Mouse (Mus musculus): ENCODE results near the gene Mrpl45. TPM values are rescaled to one million over a fixed set of nuclear protein-coding genes. Genes with fewer than 3 reads are reported as not detected.
"Not testable (repeated sequence)": the region's sequence is repeated elsewhere in the genome, so short reads cannot be mapped to it uniquely, and the experiment has no call there.

The Mrpl45 gene
- polyA plus RNA-seq, 1 experiment from 2014 or later: 49.1 TPM

- WGBS: 90% methylated on average over 16 of the region's 16 CpGs
- Histone ChIP-seq H3K9ac (no peak overlapping the region), H3K9me3 (replicated peaks) (no peaks in the 10 kb centered on the region), H3K27ac (no peak overlapping the region), H3K27me3 (no peaks in the 10 kb centered on the region), H3K4me2 (no peak overlapping the region), H3K4me3 (no peak overlapping the region), H3K4me1 (peaks cover 8% of the 10 kb centered on the region), H3K36me3 (ENCODE audit: poor library complexity, severe bottlenecking) (no peaks in the 10 kb centered on the region)
- ATAC-seq: no peak
Observed at GRCm38 (mm10) chr11:97301406-97301805, 14.1 kb upstream of the Mrpl45 start.

GRCm38 (mm10) chr11:97302231-97302781 is 13.2 kb upstream of the Mrpl45 start:
- no peak overlapping the region; the same call in 1 of the 2 replicates for H3K27ac ChIP-seq
- 27% methylated on average over 7 of the region's 7 CpGs for WGBS

GRCm38 (mm10) chr11:97304631-97305030 is 10.9 kb upstream of the Mrpl45 start:
- Histone ChIP-seq H3K4me2 (no peak overlapping the region), H3K9ac (no peak overlapping the region), H3K27ac (no peak overlapping the region), H3K27me3 (no peaks in the 10 kb centered on the region), H3K36me3 (ENCODE audit: poor library complexity, severe bottlenecking) (no peaks in the 10 kb centered on the region), H3K4me1 (peaks cover 14% of the 10 kb centered on the region), H3K4me3 (no peak overlapping the region), H3K9me3 (replicated peaks) (no peaks in the 10 kb centered on the region)
- ATAC-seq: no peak
- WGBS: 90% methylated on average over 5 of the region's 5 CpGs

More at GRCm38 (mm10) chr11:97302231-97302781, 13.2 kb upstream of the Mrpl45 start:
- peaks cover 8% of the 10 kb centered on the region for H3K4me1 ChIP-seq
- no peaks in the 10 kb centered on the region for H3K9me3 ChIP-seq (replicated peaks)
- ATAC-seq: no peak
- no peak overlapping the region for H3K4me3 ChIP-seq
- no peak overlapping the region for H3K4me2 ChIP-seq
- H3K9ac ChIP-seq: no peak overlapping the region
- no peaks in the 10 kb centered on the region for H3K36me3 ChIP-seq (ENCODE audit: poor library complexity, severe bottlenecking)
- H3K27me3 ChIP-seq: no peaks in the 10 kb centered on the region

GRCm38 (mm10) chr11:97307294-97308069 is 8.0 kb upstream of the Mrpl45 start:
- no peak overlapping the region for H3K4me2 ChIP-seq
- no peak for ATAC-seq
- H3K9me3 ChIP-seq (replicated peaks): no peaks in the 10 kb centered on the region
- H3K36me3 ChIP-seq (ENCODE audit: poor library complexity, severe bottlenecking): no peaks in the 10 kb centered on the region
- H3K4me1 ChIP-seq: peaks cover 28% of the 10 kb centered on the region
- H3K27me3 ChIP-seq: no peaks in the 10 kb centered on the region
- H3K9ac ChIP-seq: no peak overlapping the region
- H3K27ac ChIP-seq: no peak overlapping the region
- WGBS: 94% methylated on average over 11 of the region's 11 CpGs
- no peak overlapping the region for H3K4me3 ChIP-seq

GRCm38 (mm10) chr11:97308806-97309450 is 6.6 kb upstream of the Mrpl45 start:
- Histone ChIP-seq H3K27me3 (no peaks in the 10 kb centered on the region), H3K4me2 (peak overlapping the region; percentile 77), H3K36me3 (ENCODE audit: poor library complexity, severe bottlenecking) (no peaks in the 10 kb centered on the region), H3K27ac (no peak overlapping the region), H3K9ac (peak overlapping the region; percentile 66; the same call in 1 of the 2 replicates), H3K4me3 (peak overlapping the region; percentile 43; the same call in 1 of the 2 replicates), H3K9me3 (replicated peaks) (no peaks in the 10 kb centered on the region), H3K4me1 (peaks cover 26% of the 10 kb centered on the region)
- WGBS: 50% methylated on average over 3 of the region's 3 CpGs
- ATAC-seq: no peak

GRCm38 (mm10) chr11:97309451-97309836 is 6.1 kb upstream of the Mrpl45 start:
- no peak for ATAC-seq

GRCm38 (mm10) chr11:97309911-97310571 is 5.5 kb upstream of the Mrpl45 start:
- peak overlapping the region; percentile 43 for H3K4me3 ChIP-seq
- peak; percentile 82 for ATAC-seq
- no peaks in the 10 kb centered on the region for H3K9me3 ChIP-seq (replicated peaks)
- H3K9ac ChIP-seq: peak overlapping the region; percentile 66
- WGBS: under 1% methylated on average over 25 of the region's 25 CpGs
- peaks cover 26% of the 10 kb centered on the region for H3K4me1 ChIP-seq
- H3K36me3 ChIP-seq (ENCODE audit: poor library complexity, severe bottlenecking): no peaks in the 10 kb centered on the region
- no peaks in the 10 kb centered on the region for H3K27me3 ChIP-seq
- no peak overlapping the region for H3K27ac ChIP-seq
- peak overlapping the region; percentile 77 for H3K4me2 ChIP-seq

More at GRCm38 (mm10) chr11:97309451-97309836, 6.1 kb upstream of the Mrpl45 start:
- Histone ChIP-seq H3K9ac (peak overlapping the region; percentile 66), H3K9me3 (replicated peaks) (no peaks in the 10 kb centered on the region), H3K27me3 (no peaks in the 10 kb centered on the region), H3K36me3 (ENCODE audit: poor library complexity, severe bottlenecking) (no peaks in the 10 kb centered on the region), H3K27ac (no peak overlapping the region), H3K4me1 (peaks cover 26% of the 10 kb centered on the region), H3K4me3 (peak overlapping the region; percentile 43), H3K4me2 (peak overlapping the region; percentile 77)
- 4% methylated on average over 9 of the region's 9 CpGs for WGBS

GRCm38 (mm10) chr11:97310895-97311631 is 4.5 kb upstream of the Mrpl45 start:
- Histone ChIP-seq H3K27me3 (no peaks in the 10 kb centered on the region), H3K4me3 (peak overlapping the region; percentile 19; the same call in 1 of the 2 replicates), H3K36me3 (ENCODE audit: poor library complexity, severe bottlenecking) (no peaks in the 10 kb centered on the region), H3K4me2 (peak overlapping the region; percentile 77), H3K9me3 (replicated peaks) (no peaks in the 10 kb centered on the region), H3K27ac (peak overlapping the region; percentile 33; the same call in 1 of the 2 replicates), H3K4me1 (peaks cover 26% of the 10 kb centered on the region), H3K9ac (peak overlapping the region; percentile 66; the same call in 1 of the 2 replicates)
- 7% methylated on average over 18 of the region's 18 CpGs for WGBS
- no peak for ATAC-seq

GRCm38 (mm10) chr11:97312871-97313270 is 2.6 kb upstream of the Mrpl45 start:
- H3K27ac ChIP-seq; H3K9me3 ChIP-seq (replicated peaks); H3K36me3 ChIP-seq (ENCODE audit: poor library complexity, severe bottlenecking); ATAC-seq; H3K4me3 ChIP-seq; H3K27me3 ChIP-seq; H3K4me2 ChIP-seq; H3K9ac ChIP-seq: not testable (repeated sequence)
- WGBS: 80% methylated on average over 1 of the region's 1 CpGs
- H3K4me1 ChIP-seq: peaks cover 34% of the 10 kb centered on the region

- H3K4me3 ChIP-seq: no peak overlapping the region
- no peaks in the 10 kb centered on the region for H3K27me3 ChIP-seq
- H3K36me3 ChIP-seq (ENCODE audit: poor library complexity, severe bottlenecking): peaks cover 7% of the 10 kb centered on the region; the same call in 1 of the 2 replicates
- H3K9me3 ChIP-seq (replicated peaks): no peaks in the 10 kb centered on the region
- no peak overlapping the region for H3K4me2 ChIP-seq
- WGBS: 98% methylated on average over 3 of the region's 3 CpGs
- H3K9ac ChIP-seq: no peak overlapping the region
- no peak for ATAC-seq
- H3K4me1 ChIP-seq: peaks cover 34% of the 10 kb centered on the region
- H3K27ac ChIP-seq: no peak overlapping the region
Observed at GRCm38 (mm10) chr11:97314110-97314509, 1.4 kb upstream of the Mrpl45 start.
